ENCODE assay signal across 8 mouse cellular contexts in genomic region chr4:129223421-129224281, GRCm38 (mm10). TPM values are rescaled to one million over a fixed set of nuclear protein-coding genes. Genes with fewer than 3 reads are reported as not detected.
DNase-seq lines count a peak whose midpoint lies in the region; ATAC-seq and TF ChIP-seq lines count a peak whose summit lies in the region.

No protein-coding gene starts in this region.

- no peaks in the 10 kb centered on the region for H3K9me3 ChIP-seq in heart, embryonic 12.5 days (replicated peaks)
- no peaks in the 10 kb centered on the region for H3K9me3 ChIP-seq in forebrain, embryonic 15.5 days

- H3K9ac ChIP-seq in heart, embryonic 12.5 days: peak overlapping the region; percentile 51
- peak overlapping the region; percentile 42 for H3K9ac ChIP-seq in forebrain, embryonic 15.5 days (replicated peaks)

- H3K27me3 ChIP-seq in heart, embryonic 12.5 days (replicated peaks): peaks cover 94% of the 10 kb centered on the region
- H3K27me3 ChIP-seq in forebrain, embryonic 15.5 days: no peaks in the 10 kb centered on the region; the same call in 1 of the 2 replicates

- H3K36me3 ChIP-seq in heart, embryonic 12.5 days: peaks cover 18% of the 10 kb centered on the region
- peaks cover 16% of the 10 kb centered on the region for H3K36me3 ChIP-seq in forebrain, embryonic 15.5 days

- peaks cover 46% of the 10 kb centered on the region for H3K4me1 ChIP-seq in heart, embryonic 12.5 days (replicated peaks)
- peaks cover 37% of the 10 kb centered on the region for H3K4me1 ChIP-seq in forebrain, embryonic 15.5 days

- no peak for DNase-seq in heart, adult 11 months
- peak; percentile 54 for DNase-seq in brain, embryonic 14.5 days (ENCODE audit: low read depth)
- DNase-seq in mesoderm, embryonic 11.5 days (ENCODE audit: low read depth, low spot score): peak; percentile 41
- no peak for DNase-seq in thymus, postnatal 4 days
- DNase-seq in thymus, postnatal 25 days: no peak

- 0 out of 2 replicates have a peak, but pooled peaks have one; percentile 12 for ATAC-seq in heart, embryonic 12.5 days (ENCODE audit: insufficient number of reproducible peaks, low FRiP score)
- no peak for ATAC-seq in forebrain, embryonic 15.5 days (replicated peaks)
- ATAC-seq in megakaryocyte-erythroid progenitor cell, adult 5-6 weeks (replicated peaks; ENCODE audit: low FRiP score, low TSS enrichment, poor library complexity, severe bottlenecking): no peak

- TF ChIP-seq CTCF in brain, embryonic 14.5 days (IDR thresholded peaks at IDR 0.05; ENCODE audit: borderline replicate concordance, extremely low read depth, insufficient read depth, insufficient read length): no peak

- peak overlapping the region; percentile 44 for H3K4me3 ChIP-seq in heart, embryonic 12.5 days
- H3K4me3 ChIP-seq in forebrain, embryonic 15.5 days: peak overlapping the region; percentile 32

- TF ChIP-seq POLR2A in brain, embryonic 14.5 days (IDR thresholded peaks at IDR 0.05; ENCODE audit: borderline replicate concordance, extremely low read depth, insufficient read depth, insufficient read length, poor library complexity, severe bottlenecking): no peak

- 22% methylated on average over 51 of the region's 55 CpGs for WGBS in heart, embryonic 12.5 days
- WGBS in forebrain, embryonic 15.5 days: 34% methylated on average over 55 of the region's 55 CpGs

- H3K4me2 ChIP-seq in heart, embryonic 12.5 days: peak overlapping the region; percentile 84
- peak overlapping the region; percentile 52 for H3K4me2 ChIP-seq in forebrain, embryonic 15.5 days (replicated peaks)

- no peak overlapping the region for H3K27ac ChIP-seq in heart, embryonic 12.5 days (ENCODE audit: poor library complexity, severe bottlenecking)
- no peak overlapping the region for H3K27ac ChIP-seq in forebrain, embryonic 15.5 days (replicated peaks)

RNA-seq across cellular contexts. Expression of gene Yars, which starts 34.1 kb away (rescaled TPM):
- polyA plus RNA-seq in heart, embryonic 12.5 days (2016; fragmentation: Nextera tagmentation; extraction: Ambion mirVana): 49.3 and 55.8 TPM in 2 replicates
- polyA plus RNA-seq in brain, embryonic 14.5 days (2012; rRNA removed): 54.5 and 68.4 TPM in 2 replicates
- 106 and 115 TPM in 2 replicates for polyA plus RNA-seq in forebrain, embryonic 15.5 days (2015; fragmentation: Nextera tagmentation; extraction: Ambion mirVana)
- total RNA-seq in megakaryocyte-erythroid progenitor cell, adult 5-6 weeks (2014; fragmentation: Nextera tagmentation): 54.8 and 56.6 TPM in 2 replicates
- total RNA-seq in megakaryocyte-erythroid progenitor cell, adult 5-6 weeks (2017): 45.5 and 46.2 TPM in 2 replicates

RNA-seq across cellular contexts. Expression of gene S100pbp, which starts 34.1 kb away (rescaled TPM):
- polyA plus RNA-seq in heart, embryonic 12.5 days (2016; fragmentation: Nextera tagmentation; extraction: Ambion mirVana): 21.3 and 22.6 TPM in 2 replicates
- 38.3 and 42.0 TPM in 2 replicates for polyA plus RNA-seq in brain, embryonic 14.5 days (2012; rRNA removed)
- 15.3 and 17.2 TPM in 2 replicates for polyA plus RNA-seq in forebrain, embryonic 15.5 days (2015; fragmentation: Nextera tagmentation; extraction: Ambion mirVana)
- 33.7 and 36.6 TPM in 2 replicates for total RNA-seq in megakaryocyte-erythroid progenitor cell, adult 5-6 weeks (2014; fragmentation: Nextera tagmentation)
- total RNA-seq in megakaryocyte-erythroid progenitor cell, adult 5-6 weeks (2017): 9.9 and 26.8 TPM in 2 replicates

RNA-seq across cellular contexts. Expression of gene C77080, which starts 37.6 kb away (rescaled TPM):
- polyA plus RNA-seq in heart, embryonic 12.5 days (2016; fragmentation: Nextera tagmentation; extraction: Ambion mirVana): 1.2 and 1.6 TPM in 2 replicates
- polyA plus RNA-seq in brain, embryonic 14.5 days (2012; rRNA removed): 12.2 and 15.9 TPM in 2 replicates
- 4.1 and 4.5 TPM in 2 replicates for polyA plus RNA-seq in forebrain, embryonic 15.5 days (2015; fragmentation: Nextera tagmentation; extraction: Ambion mirVana)
- total RNA-seq in megakaryocyte-erythroid progenitor cell, adult 5-6 weeks (2014; fragmentation: Nextera tagmentation): 0.20 and 0.45 TPM in 2 replicates
- total RNA-seq in megakaryocyte-erythroid progenitor cell, adult 5-6 weeks (2017): 0.11 TPM in 1 of 2 replicates, not detected in the other

Comparison
In these comparisons a context has a peak if more than half of its experiments do, and no peak if none do; other contexts are left out.
1. DNase-seq: peak in brain, embryonic 14.5 days (single experiment) and mesoderm, embryonic 11.5 days (single experiment); none in heart, adult 11 months (single experiment), thymus, postnatal 4 days (single experiment) and thymus, postnatal 25 days (single experiment).